ENCODE assay signal across 13 mouse cellular contexts in genomic region chr19:15820020-15820419, GRCm38 (mm10).
"Had no signal": no experiment of that assay in that cellular context is flagged by ENCODE, and none has a peak within 500 bp of the region (broad histone marks: within the 10 kb centered on the region; RNA-seq: fewer than 3 reads in every experiment).

No protein-coding gene starts in this region.

- H3K4me1 ChIP-seq: limb, embryonic 15.5 days; liver, embryonic 12.5 days; midbrain, embryonic 15.5 days; neural tube, embryonic 12.5 days; stomach, embryonic 15.5 days had no signal

- DNase-seq: kidney, adult 11 months; lung, embryonic 14.5 days; lung, postnatal 10 days; lung, postnatal 4 days; right cerebral cortex, postnatal 14 days; thymus, postnatal 4 days had no signal

- H3K27me3 ChIP-seq: limb, embryonic 15.5 days; liver, embryonic 12.5 days; neural tube, embryonic 12.5 days; stomach, embryonic 15.5 days had no signal

- ATAC-seq: liver, embryonic 12.5 days; midbrain, embryonic 15.5 days had no signal

- H3K36me3 ChIP-seq: limb, embryonic 15.5 days; liver, embryonic 12.5 days; midbrain, embryonic 15.5 days; neural tube, embryonic 12.5 days; stomach, embryonic 15.5 days had no signal

- H3K27ac ChIP-seq: left cerebral cortex, adult 2 months; limb, embryonic 15.5 days; liver, embryonic 12.5 days; midbrain, embryonic 15.5 days; neural tube, embryonic 12.5 days; stomach, embryonic 15.5 days had no signal

- H3K9ac ChIP-seq: limb, embryonic 15.5 days; liver, embryonic 12.5 days; lung, embryonic 14.5 days; midbrain, embryonic 15.5 days; neural tube, embryonic 12.5 days; stomach, embryonic 15.5 days had no signal

- H3K9me3 ChIP-seq: limb, embryonic 15.5 days; liver, embryonic 12.5 days; midbrain, embryonic 15.5 days; neural tube, embryonic 12.5 days; stomach, embryonic 15.5 days had no signal

- H3K4me3 ChIP-seq: left cerebral cortex, adult 2 months; limb, embryonic 15.5 days; liver, embryonic 12.5 days; midbrain, embryonic 15.5 days; neural tube, embryonic 12.5 days; stomach, embryonic 15.5 days had no signal

- H3K4me2 ChIP-seq: limb, embryonic 15.5 days; liver, embryonic 12.5 days; lung, embryonic 14.5 days; midbrain, embryonic 11.5 days; midbrain, embryonic 15.5 days; neural tube, embryonic 12.5 days; stomach, embryonic 15.5 days had no signal
